Mouse (Mus musculus) kidney, adult 2 months (tissue): Measurements from ENCODE around the gene Snrpa1. TPM values are rescaled to one million over a fixed set of nuclear protein-coding genes. Genes with fewer than 3 reads are reported as not detected.
"Not testable (repeated sequence)": the region's sequence is repeated elsewhere in the genome, so short reads cannot be mapped to it uniquely, and the experiment has no call there.

Source experiments
- DNase-seq: peaks from one replicate; pipeline ENCODE4 v3.0.0; 2021
- H3K27ac ChIP-seq: fragments of 200-500 bp; 2 replicates; pipeline ENCODE4 v1.5.1; 2012; ENCODE audit warnings: low read depth, low read length, control low read depth, inconsistent platforms; ENCODE audit not compliant: insufficient read depth
- H3K27me3 ChIP-seq: fragments of 200-500 bp; replicated peaks from 2 replicates; pipeline ENCODE4 v1.6.1; 2012; ENCODE audit warnings: mild to moderate bottlenecking, moderate library complexity, low read length, inconsistent platforms; ENCODE audit not compliant: control insufficient read depth, insufficient read depth
- H3K36me3 ChIP-seq: fragments of 200-500 bp; 2 replicates; pipeline ENCODE4 v1.6.1; 2012; ENCODE audit warnings: mild to moderate bottlenecking, moderate library complexity, low read length, inconsistent platforms; ENCODE audit not compliant: control insufficient read depth, insufficient read depth
- H3K4me1 ChIP-seq: fragments of 200-500 bp; 2 replicates; pipeline ENCODE4 v1.6.1; 2011; ENCODE audit warnings: low read length; ENCODE audit not compliant: control insufficient read depth, insufficient read depth
- H3K4me3 ChIP-seq: fragments of 200-500 bp; 2 replicates; pipeline ENCODE4 v1.5.1; 2011; ENCODE audit warnings: mild to moderate bottlenecking, low read depth, low read length, control low read depth; ENCODE audit not compliant: insufficient read depth
- CTCF ChIP-seq: fragments of 200-500 bp; conservative IDR thresholded peaks from 2 replicates; pipeline ENCODE4 v1.5.1; 2011; ENCODE audit warnings: low read depth, mild to moderate bottlenecking, control low read depth, low read length, moderate library complexity, mixed read lengths; ENCODE audit not compliant: insufficient read depth, insufficient read length
- POLR2A ChIP-seq: fragments of 200-500 bp; IDR thresholded peaks from one replicate; pipeline ENCODE4 v1.6.1; 2011; ENCODE audit warnings: low read depth, low read length, control low read depth
- WGBS: fragments of 180-500 bp; shearing (Covaris S2); methylation state at CpG from one replicate; pipeline ENCODE4 v1.1.7; 2018; 5-methylcytosine and 5-hydroxymethylcytosine counted together
- polyA plus RNA-seq: library from polyadenylated mRNA; depleted of rRNA; stranded (reverse); fragments of >200 nt; gene quantifications from 2 replicates; pipeline ENCODE4 v1.2.3, GENCODE M21; 2012

Snrpa1 gene
- polyA plus RNA-seq, 1 experiment, result 10.9 TPM

DNA sequence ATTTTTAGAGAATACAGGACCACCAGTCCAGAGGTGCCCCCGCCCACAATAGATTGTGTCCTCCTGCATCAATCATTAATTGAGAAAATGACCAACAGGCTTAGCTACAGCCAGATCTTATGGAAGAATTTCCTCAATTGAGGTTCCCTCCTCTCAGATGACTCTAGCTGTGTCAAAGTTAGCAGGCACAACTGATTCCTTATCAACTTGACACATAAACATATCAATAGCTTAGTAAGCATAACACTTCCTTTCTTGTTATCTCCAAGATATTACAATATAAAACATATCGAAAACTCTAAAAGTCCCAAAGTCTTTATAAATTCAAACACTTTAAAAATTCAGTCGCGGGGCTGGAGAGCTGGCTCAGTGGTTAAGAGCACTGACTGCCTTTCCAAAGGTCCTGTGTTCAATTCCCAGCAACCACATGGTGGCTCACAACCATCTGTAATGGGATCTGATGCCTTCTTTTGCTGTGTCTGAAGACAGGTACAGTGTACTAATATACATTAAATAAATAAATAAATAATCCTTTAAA is 4.8 kb upstream of the Snrpa1 start:
- Histone ChIP-seq H3K27me3 (no peaks in the 10 kb centered on the region), H3K27ac (no peak overlapping the region), H3K36me3 (no peaks in the 10 kb centered on the region), H3K4me1 (no peaks in the 10 kb centered on the region), H3K4me3 (no peak overlapping the region)
- no peak for DNase-seq
- 91% methylated on average over 4 of the region's 4 CpGs for WGBS
- TF ChIP-seq CTCF (no peak), POLR2A (no peak)

DNA sequence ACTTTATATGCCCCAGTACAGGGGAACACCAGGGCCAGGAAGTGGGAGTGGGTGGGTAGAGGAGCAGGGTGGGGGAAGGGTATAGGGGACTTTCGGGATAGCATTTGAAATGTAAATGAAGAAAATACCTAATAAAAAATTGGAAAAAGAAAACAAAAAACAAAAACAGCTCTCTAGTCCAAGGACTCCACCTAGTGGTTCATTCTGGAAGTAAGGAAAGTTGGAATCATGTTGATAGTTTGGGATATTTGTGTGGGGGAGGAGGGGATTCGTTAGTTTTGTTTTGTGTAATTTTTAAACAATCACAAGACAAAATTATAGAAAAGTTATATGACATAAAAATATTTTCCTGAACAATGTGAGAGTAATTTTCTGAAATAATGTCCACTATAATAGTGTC is 3.4 kb upstream of the Snrpa1 start:
- H3K4me1 ChIP-seq, H3K4me3 ChIP-seq, H3K27me3 ChIP-seq, H3K36me3 ChIP-seq, H3K27ac ChIP-seq: not testable (repeated sequence)
- 0 out of 2 replicates have a peak, but pooled peaks have one; percentile 28 for TF ChIP-seq CTCF
- DNase-seq, result peak; percentile 39
- 0% methylated on average over 2 of the region's 2 CpGs for WGBS

DNA sequence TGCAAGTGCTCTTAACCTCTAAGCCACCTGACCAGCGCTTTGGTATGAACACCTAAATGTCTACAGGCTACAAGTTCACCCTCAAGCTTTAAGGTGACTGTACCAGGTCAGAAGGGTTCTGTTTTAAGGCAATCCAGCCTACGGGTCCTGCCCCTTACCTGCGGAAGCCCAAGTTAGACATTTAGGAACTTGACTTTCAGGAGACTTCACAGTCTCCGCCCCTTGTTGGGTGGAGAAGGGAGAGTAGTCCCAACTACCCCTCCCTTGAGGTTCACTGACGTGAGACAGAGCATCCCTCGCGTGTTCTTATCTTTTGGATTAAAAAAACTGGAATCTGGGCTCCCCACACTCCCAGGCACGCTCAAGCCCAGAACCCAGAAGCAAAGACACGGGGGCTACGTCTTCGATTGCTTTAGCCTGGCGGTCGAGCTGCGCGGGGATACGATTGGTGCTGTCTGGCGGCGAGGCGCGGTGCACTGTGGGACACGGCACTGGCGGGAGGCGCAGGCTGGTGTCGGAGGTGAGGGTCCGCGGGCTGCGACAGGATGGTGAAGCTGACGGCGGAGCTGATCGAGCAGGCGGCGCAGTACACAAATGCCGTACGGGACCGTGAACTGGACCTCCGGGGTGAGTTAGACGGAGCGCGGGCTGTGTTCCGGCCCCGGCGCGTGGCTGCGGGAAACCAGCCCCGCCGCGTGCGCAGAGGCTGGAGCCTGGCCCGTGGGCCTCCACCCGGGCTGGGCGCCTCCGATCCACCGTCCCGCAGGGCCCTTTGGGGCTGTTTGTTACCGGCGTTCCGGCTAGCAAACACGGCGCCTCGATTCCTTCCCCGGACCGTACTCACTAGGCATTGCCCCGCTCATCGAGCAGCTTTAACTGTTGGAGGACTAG is 1.5 kb downstream of the Snrpa1 start:
- peak; percentile 68 for TF ChIP-seq POLR2A
- TF ChIP-seq CTCF, result no peak
- WGBS, result under 1% methylated on average over 64 of the region's 64 CpGs
- no peaks in the 10 kb centered on the region for H3K27me3 ChIP-seq
- peaks cover 2% of the 10 kb centered on the region for H3K36me3 ChIP-seq
- peak overlapping the region; percentile 77 for H3K27ac ChIP-seq
- peak overlapping the region; percentile 77 for H3K4me3 ChIP-seq
- peaks cover 10% of the 10 kb centered on the region; the same call in 1 of the 2 replicates for H3K4me1 ChIP-seq
- peak; percentile 93 for DNase-seq

DNA sequence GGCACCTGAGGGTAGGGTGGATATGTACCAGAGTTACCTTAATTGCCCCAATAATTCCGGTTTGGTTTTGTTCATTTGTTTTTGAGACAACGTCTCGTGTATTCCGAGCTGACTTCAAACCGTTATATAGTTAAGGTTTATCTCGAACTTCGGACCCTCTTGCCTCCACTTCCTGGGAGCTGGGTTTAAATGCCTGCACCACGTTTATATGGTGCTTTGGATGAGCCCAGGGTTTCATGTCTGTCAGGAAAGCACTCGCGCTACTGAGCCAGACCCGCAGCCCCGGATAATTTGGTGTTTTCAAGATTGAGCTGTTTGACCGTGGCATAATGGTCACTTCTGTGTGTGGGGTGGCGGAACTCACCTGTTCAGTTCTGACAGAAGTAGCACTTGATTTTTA is 2.3 kb downstream of the Snrpa1 start:
- WGBS, result under 1% methylated on average over 14 of the region's 14 CpGs
- TF ChIP-seq POLR2A (no peak), CTCF (no peak)
- no peak overlapping the region for H3K27ac ChIP-seq

DNA sequence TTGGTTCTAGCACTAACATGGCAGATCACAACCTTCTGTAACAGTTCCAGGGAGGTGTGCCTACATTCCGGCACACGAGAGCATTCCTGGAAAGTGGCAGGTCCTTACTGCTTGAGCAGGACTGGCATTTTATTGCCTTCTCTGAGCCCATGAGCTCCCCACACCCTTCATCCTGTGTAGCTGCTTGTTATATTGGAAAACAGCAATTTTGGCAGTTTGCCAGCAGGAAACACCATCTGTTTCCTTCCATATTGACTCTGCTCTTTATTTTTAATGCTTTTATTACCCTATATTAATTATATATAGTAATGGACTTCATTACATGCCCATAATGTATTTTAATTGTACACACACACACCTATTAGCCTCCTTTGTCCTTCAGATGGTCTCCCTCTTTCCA is 17.6 kb downstream of the Snrpa1 start:
- H3K36me3 ChIP-seq, result peaks cover 6% of the 10 kb centered on the region
- no peak for TF ChIP-seq POLR2A
- TF ChIP-seq CTCF, result no peak
- no peak overlapping the region for H3K4me3 ChIP-seq
- DNase-seq, result no peak
- no peaks in the 10 kb centered on the region; the same call in 1 of the 2 replicates for H3K4me1 ChIP-seq
- H3K27me3 ChIP-seq, result no peaks in the 10 kb centered on the region
- no peak overlapping the region for H3K27ac ChIP-seq
- 64% methylated on average over 2 of the region's 2 CpGs for WGBS

More for the DNA sequence above, 2.3 kb downstream of the Snrpa1 start:
- Histone ChIP-seq H3K4me1 (peaks cover 10% of the 10 kb centered on the region; the same call in 1 of the 2 replicates), H3K36me3 (peaks cover 2% of the 10 kb centered on the region), H3K27me3 (no peaks in the 10 kb centered on the region), H3K4me3 (peak overlapping the region; percentile 77)
- DNase-seq, result peak; percentile 22

DNA sequence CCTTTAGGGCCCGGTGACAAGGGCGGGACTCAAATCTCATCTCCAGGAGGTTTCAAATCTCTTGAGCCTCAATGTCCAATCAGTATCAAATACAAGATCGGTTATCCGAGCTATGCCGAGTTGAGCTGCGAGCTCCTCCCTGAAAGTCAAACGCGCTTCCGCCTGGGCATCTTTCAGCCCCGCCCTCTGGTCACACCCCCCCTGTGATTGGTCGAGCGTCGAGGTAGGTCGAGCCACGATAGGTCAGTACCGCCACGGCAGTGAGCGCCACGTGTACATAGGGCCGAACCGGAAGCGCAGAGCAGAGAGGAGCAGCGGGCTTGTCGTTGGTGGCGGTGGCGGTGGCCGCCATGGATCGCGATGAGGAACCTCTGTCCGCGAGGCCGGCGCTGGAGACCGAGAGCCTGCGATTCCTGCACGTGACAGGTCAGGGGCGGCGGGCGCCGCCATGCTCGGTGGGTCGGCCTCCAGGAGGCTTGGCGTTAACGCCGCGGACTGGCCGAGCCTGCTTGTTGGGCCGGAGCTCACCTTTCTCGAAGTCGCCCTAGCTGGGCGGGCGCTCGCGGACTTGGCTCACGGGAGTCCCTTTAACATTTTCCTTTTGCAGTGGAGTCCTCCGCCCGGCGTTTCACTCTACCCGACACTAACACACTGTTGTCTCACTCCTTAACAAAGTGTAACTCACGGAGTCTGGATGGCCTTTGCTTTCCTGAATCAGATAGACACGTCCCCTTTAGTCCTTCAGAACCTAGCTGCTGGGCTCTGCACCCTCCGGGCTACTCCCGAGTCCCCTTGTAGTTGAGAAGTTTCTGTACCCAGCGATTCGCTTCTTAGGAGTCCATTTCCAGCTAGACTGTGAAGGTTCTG is 20.8 kb downstream of the Snrpa1 start, which contains the start of gene Selenos:
Gene Selenos, plus strand, starts transcription at position 286 of the 867 bp plus-strand sequence.
- DNase-seq, result peak; percentile 98
- Histone ChIP-seq H3K27ac (peak within 1 kb of the TSS; percentile 27), H3K4me1 (no peaks in the 10 kb centered on the region; the same call in 1 of the 2 replicates), H3K4me3 (peak within 1 kb of the TSS; percentile 63), H3K36me3 (peaks cover 2% of the 10 kb centered on the region), H3K27me3 (no peaks in the 10 kb centered on the region)
- no peak for TF ChIP-seq CTCF
- peak; percentile 79 for TF ChIP-seq POLR2A
- WGBS, result under 1% methylated on average over 65 of the region's 65 CpGs

DNA sequence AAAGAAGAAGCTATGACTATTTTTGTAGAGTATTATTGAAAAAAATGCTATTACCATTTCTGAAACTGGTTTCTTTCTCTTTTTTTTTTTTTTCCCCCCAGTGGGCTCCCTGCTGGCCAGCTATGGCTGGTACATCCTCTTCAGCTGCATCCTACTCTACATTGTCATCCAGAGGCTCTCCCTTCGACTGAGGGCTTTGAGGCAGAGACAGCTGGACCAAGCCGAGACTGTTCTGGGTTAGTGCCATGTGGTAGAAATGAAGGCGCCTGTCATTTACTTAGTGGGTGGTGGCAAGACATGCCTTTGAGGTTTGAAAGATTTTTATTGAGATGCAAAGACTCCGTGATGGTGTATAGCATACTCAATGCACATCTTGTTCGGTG is 21.4 kb downstream of the Snrpa1 start:
- Histone ChIP-seq H3K4me3 (peak overlapping the region; percentile 63), H3K27ac (no peak overlapping the region), H3K27me3 (no peaks in the 10 kb centered on the region), H3K4me1 (no peaks in the 10 kb centered on the region; the same call in 1 of the 2 replicates), H3K36me3 (no peaks in the 10 kb centered on the region; the same call in 1 of the 2 replicates)
- TF ChIP-seq POLR2A (no peak), CTCF (no peak)
- 36% methylated on average over 5 of the region's 5 CpGs for WGBS
- no peak for DNase-seq
